In genomic region chr10:13641750-13642149, GRCm38 (mm10) we compare ENCODE assay signal across 7 mouse cellular contexts.
A peak's percentile ranks its signal among the peaks of the same experiment; 100 is the strongest.
DNase-seq lines count a peak whose midpoint lies in the region; ATAC-seq and TF ChIP-seq lines count a peak whose summit lies in the region.

No protein-coding gene starts in this region.

- no peak overlapping the region for H3K9ac ChIP-seq in liver, embryonic 11.5 days (ENCODE audit: low read depth, low read length)
- H3K9ac ChIP-seq in stomach, postnatal 0 days (ENCODE audit: low read length) = no peak overlapping the region
- no peak overlapping the region for H3K9ac ChIP-seq in hindbrain, embryonic 13.5 days
- no peak overlapping the region for H3K9ac ChIP-seq in forebrain, embryonic 16.5 days (replicated peaks; ENCODE audit: low read depth, low read length)

- WGBS in liver, embryonic 11.5 days = 21% methylated on average over 7 of the region's 7 CpGs
- 12% methylated on average over 7 of the region's 7 CpGs for WGBS in stomach, postnatal 0 days
- 25% methylated on average over 7 of the region's 7 CpGs for WGBS in hindbrain, embryonic 13.5 days
- WGBS in forebrain, embryonic 16.5 days = 15% methylated on average over 7 of the region's 7 CpGs

- no peaks in the 10 kb centered on the region for H3K4me1 ChIP-seq in liver, embryonic 11.5 days (replicated peaks; ENCODE audit: control insufficient read depth, insufficient read depth, low read length)
- H3K4me1 ChIP-seq in stomach, postnatal 0 days (replicated peaks; ENCODE audit: control insufficient read depth, insufficient read depth) = no peaks in the 10 kb centered on the region
- H3K4me1 ChIP-seq in hindbrain, embryonic 13.5 days (replicated peaks) = no peaks in the 10 kb centered on the region
- H3K4me1 ChIP-seq in forebrain, embryonic 16.5 days (replicated peaks; ENCODE audit: control insufficient read depth, insufficient read depth, low read length) = no peaks in the 10 kb centered on the region

- H3K27me3 ChIP-seq in liver, embryonic 11.5 days (replicated peaks; ENCODE audit: control insufficient read depth, insufficient read depth, low read length) = no peaks in the 10 kb centered on the region
- H3K27me3 ChIP-seq in stomach, postnatal 0 days (ENCODE audit: control insufficient read depth, insufficient read depth, low read length) = no peaks in the 10 kb centered on the region
- no peaks in the 10 kb centered on the region for H3K27me3 ChIP-seq in hindbrain, embryonic 13.5 days
- H3K27me3 ChIP-seq in forebrain, embryonic 16.5 days (replicated peaks; ENCODE audit: control insufficient read depth, insufficient read depth, low read length) = no peaks in the 10 kb centered on the region

- ATAC-seq in liver, embryonic 11.5 days (replicated peaks; ENCODE audit: low FRiP score) = no peak
- no peak for ATAC-seq in stomach, postnatal 0 days (ENCODE audit: low FRiP score, low TSS enrichment)
- ATAC-seq in hindbrain, embryonic 13.5 days (ENCODE audit: low FRiP score) = no peak
- no peak for ATAC-seq in forebrain, embryonic 16.5 days

- no peak for TF ChIP-seq EP300 in stomach, postnatal 0 days (optimal IDR thresholded peaks at IDR 0.05)

- no peak overlapping the region for H3K4me2 ChIP-seq in liver, embryonic 11.5 days
- H3K4me2 ChIP-seq in stomach, postnatal 0 days (replicated peaks; ENCODE audit: low read depth) = no peak overlapping the region
- H3K4me2 ChIP-seq in hindbrain, embryonic 13.5 days = no peak overlapping the region
- no peak overlapping the region for H3K4me2 ChIP-seq in forebrain, embryonic 16.5 days (ENCODE audit: low read length)

- no peak overlapping the region for H3K27ac ChIP-seq in liver, embryonic 11.5 days (ENCODE audit: low read depth, low read length)
- no peak overlapping the region for H3K27ac ChIP-seq in stomach, postnatal 0 days (replicated peaks)
- no peak overlapping the region for H3K27ac ChIP-seq in hindbrain, embryonic 13.5 days
- no peak overlapping the region for H3K27ac ChIP-seq in forebrain, embryonic 16.5 days (ENCODE audit: low read length)

- no peak overlapping the region for H3K4me3 ChIP-seq in liver, embryonic 11.5 days (ENCODE audit: low read depth, low read length)
- H3K4me3 ChIP-seq in stomach, postnatal 0 days (ENCODE audit: low read depth, low read length) = no peak overlapping the region
- H3K4me3 ChIP-seq in hindbrain, embryonic 13.5 days = no peak overlapping the region
- no peak overlapping the region for H3K4me3 ChIP-seq in forebrain, embryonic 16.5 days (replicated peaks; ENCODE audit: low read length)

- peak; percentile 51 for TF ChIP-seq CTCF in stomach, postnatal 0 days (IDR thresholded peaks at IDR 0.05; ENCODE audit: low read depth)

- H3K9me3 ChIP-seq in liver, embryonic 11.5 days (ENCODE audit: control insufficient read depth, low read length) = no peaks in the 10 kb centered on the region
- H3K9me3 ChIP-seq in stomach, postnatal 0 days (ENCODE audit: control insufficient read depth, low read length) = no peaks in the 10 kb centered on the region
- H3K9me3 ChIP-seq in hindbrain, embryonic 13.5 days = no peaks in the 10 kb centered on the region
- H3K9me3 ChIP-seq in forebrain, embryonic 16.5 days (ENCODE audit: control insufficient read depth, low read length) = no peaks in the 10 kb centered on the region

- DNase-seq in liver = peak; percentile 7
- DNase-seq in liver, embryonic 11.5 days (ENCODE audit: low spot score) = no peak
- peak; percentile 23 to 25 for DNase-seq in cerebellum, postnatal 36 days
- DNase-seq in kidney, postnatal 36 days = peak; percentile 13 to 59
- peak; percentile 20 for DNase-seq in stomach, postnatal 0 days (ENCODE audit: low spot score)

- H3K36me3 ChIP-seq in liver, embryonic 11.5 days (ENCODE audit: control insufficient read depth, insufficient read depth, low read length) = no peaks in the 10 kb centered on the region
- H3K36me3 ChIP-seq in stomach, postnatal 0 days (ENCODE audit: control insufficient read depth, insufficient read depth, low read length) = no peaks in the 10 kb centered on the region
- H3K36me3 ChIP-seq in hindbrain, embryonic 13.5 days = no peaks in the 10 kb centered on the region
- no peaks in the 10 kb centered on the region for H3K36me3 ChIP-seq in forebrain, embryonic 16.5 days (ENCODE audit: control insufficient read depth, insufficient read depth)
